Mouse (Mus musculus) G1E (cell line): ENCODE data around the gene Zbed4. TPM values are rescaled to one million over a fixed set of nuclear protein-coding genes. Genes with fewer than 3 reads are reported as not detected.

ENCODE experiments used
- ATAC-seq: 2 replicates; pipeline ENCODE4 v1.8.0; 2016; ENCODE audit warnings: mild to moderate bottlenecking; ENCODE audit not compliant: insufficient number of reproducible peaks, poor library complexity, low FRiP score, severe bottlenecking; ENCODE audit errors: extremely low read depth
- DNase-seq: peaks from one replicate; pipeline ENCODE4 v3.0.0; 2012; ENCODE audit warnings: low spot score
- H3K27me3 ChIP-seq: 2 replicates; pipeline ENCODE4 v1.6.1; 2012; ENCODE audit warnings: mild to moderate bottlenecking, low read length, inconsistent platforms; ENCODE audit not compliant: insufficient read depth
- H3K36me3 ChIP-seq: replicated peaks from 2 replicates; pipeline ENCODE3; 2012; ENCODE audit warnings: mild to moderate bottlenecking, inconsistent platforms
- H3K4me1 ChIP-seq: 2 replicates; pipeline ENCODE4 v1.6.1; 2012; ENCODE audit warnings: low read depth, low read length, inconsistent platforms, mixed read lengths; ENCODE audit not compliant: insufficient read depth
- H3K4me3 ChIP-seq: 2 replicates; pipeline ENCODE4 v1.5.1; 2012; ENCODE audit warnings: low read depth, mild to moderate bottlenecking, inconsistent platforms, low read length, moderate library complexity, mixed read lengths
- H3K9me3 ChIP-seq: replicated peaks from 2 replicates; pipeline ENCODE4 v1.6.1; 2012; ENCODE audit warnings: inconsistent platforms
- CTCF ChIP-seq: IDR thresholded peaks from 2 replicates; pipeline ENCODE4 v1.5.1; 2012; ENCODE audit warnings: low read depth, low read length, inconsistent platforms, mixed read lengths
- GATA1 ChIP-seq: IDR thresholded peaks from 2 replicates; pipeline ENCODE4 v1.6.1; 2012; ENCODE audit warnings: borderline replicate concordance, low read length, inconsistent platforms, mixed read lengths
- GATA2 ChIP-seq: IDR thresholded peaks from 2 replicates; pipeline ENCODE4 v1.6.1; 2012; ENCODE audit warnings: low read depth, low read length, inconsistent platforms, borderline replicate concordance
- POLR2AphosphoS5 ChIP-seq: IDR thresholded peaks from 2 replicates; pipeline ENCODE4 v1.6.1; 2012; ENCODE audit warnings: low read depth, low read length, inconsistent platforms; ENCODE audit not compliant: insufficient replicate concordance
- TAL1 ChIP-seq: conservative IDR thresholded peaks from 2 replicates; pipeline ENCODE4 v1.6.1; 2012; ENCODE audit warnings: low read depth, low read length, inconsistent platforms, mixed read lengths
- polyA plus RNA-seq: library from polyadenylated mRNA; stranded (reverse); fragments of >175 nt; gene quantifications from 2 replicates; pipeline ENCODE4 v1.2.3, GENCODE M21; 2012
- total RNA-seq, 2 experiments: library from RNA; stranded (forward) in 1 of 2; stranded (reverse) in 1 of 2; fragments of 200-1000 nt in 1 of 2; fragments of >200 nt in 1 of 2; fragmentation: Nextera tagmentation in 1 of 2; gene quantifications; 2 replicates each; pipeline ENCODE4 v1.2.3; 2014 to 2017

Zbed4 gene
- total and polyA plus RNA-seq, 3 experiments = 11.0 to 40.8 (median 37.2) TPM

DNA sequence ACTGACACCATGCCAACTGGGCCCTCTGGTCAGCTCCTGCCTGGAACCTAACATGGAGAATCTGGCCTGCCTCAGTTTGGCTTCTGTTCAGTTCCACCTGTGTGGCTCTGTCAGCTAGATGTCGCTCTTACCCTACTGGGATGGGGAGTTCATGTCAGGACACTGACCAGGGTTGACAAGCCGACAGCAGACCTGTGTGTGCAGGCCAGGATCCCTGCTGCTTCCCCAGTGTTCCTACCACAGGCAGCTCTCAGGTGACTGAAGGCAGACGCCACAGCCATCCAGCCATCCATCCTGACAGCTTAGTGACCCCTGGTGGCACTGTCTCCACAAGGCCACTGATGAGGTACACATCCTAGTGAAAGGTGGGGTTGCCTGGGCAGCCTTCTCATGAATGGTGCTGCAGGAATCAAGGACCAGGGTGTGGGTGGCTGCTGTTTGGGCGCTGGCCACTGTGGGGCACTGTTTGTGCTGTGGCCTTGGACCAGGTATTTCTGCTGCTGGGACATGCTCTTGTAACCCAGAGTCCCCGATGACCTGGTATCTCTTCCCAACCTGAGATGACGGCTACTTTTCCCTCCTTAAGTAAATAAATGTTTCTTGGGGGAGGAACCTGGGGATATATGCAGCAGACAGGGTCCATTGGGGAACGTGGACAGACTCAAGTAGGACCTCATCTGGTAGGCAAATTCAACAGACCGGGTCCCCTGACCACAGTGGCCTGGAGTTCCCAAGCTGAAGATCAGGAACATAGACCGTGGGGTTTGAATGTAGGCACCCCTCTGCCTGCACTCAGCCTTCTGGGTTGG lies 76.7 kb downstream of the Zbed4 start:
- Histone ChIP-seq H3K9me3 (no peaks in the 10 kb centered on the region), H3K36me3 (peaks cover 49% of the 10 kb centered on the region), H3K4me1 (peaks cover 10% of the 10 kb centered on the region), H3K4me3 (no peak overlapping the region), H3K27me3 (peaks cover 20% of the 10 kb centered on the region)
- DNase-seq = peak; percentile 13
- ATAC-seq = peak; percentile 61
- no peak for TF ChIP-seq TAL1
- TF ChIP-seq GATA2 = no peak
- TF ChIP-seq POLR2AphosphoS5 = no peak
- no peak for TF ChIP-seq GATA1
- no peak; the same call in 1 of the 2 replicates for TF ChIP-seq CTCF

DNA sequence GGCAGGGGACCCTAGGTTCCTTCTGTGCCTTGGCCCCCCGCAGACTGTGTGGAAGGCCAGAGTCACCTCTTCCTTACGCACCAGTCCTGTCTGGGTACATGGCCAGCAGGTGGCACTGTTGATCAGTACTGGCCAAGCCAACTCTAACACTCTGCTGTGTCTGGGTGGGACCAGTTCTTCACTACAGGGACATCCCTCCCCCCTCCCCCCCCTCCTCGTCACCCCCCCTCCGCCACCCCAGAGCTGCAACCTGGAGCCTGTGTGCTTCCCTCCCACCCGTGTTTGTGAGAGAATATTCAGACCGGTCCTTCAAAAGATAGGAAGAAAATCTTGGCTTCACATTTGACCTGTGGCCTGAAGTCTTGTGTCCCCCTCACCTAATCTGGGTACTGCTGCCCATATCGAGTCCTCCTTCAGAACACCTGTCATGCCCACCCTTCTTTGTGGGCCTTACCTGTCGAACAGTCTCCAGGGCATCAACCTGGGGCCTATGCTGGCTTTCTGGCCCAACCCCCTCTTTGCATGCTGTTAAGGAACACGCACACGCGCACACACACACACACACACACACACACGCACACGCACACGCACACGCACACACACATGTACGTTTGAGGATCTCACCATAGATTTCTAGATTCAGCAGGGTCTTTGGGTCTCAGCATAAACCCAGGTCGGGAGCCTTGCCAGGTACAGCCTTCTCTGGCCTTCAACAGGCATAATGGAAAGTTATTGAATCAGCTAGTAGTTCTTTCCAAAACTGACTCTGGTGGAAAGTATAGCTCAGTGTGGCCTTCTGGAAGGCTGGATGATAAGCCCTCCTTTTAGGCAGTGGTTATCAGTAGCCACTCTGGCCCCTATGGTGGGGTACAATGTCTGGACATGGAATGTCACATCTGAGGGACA lies 77.6 kb downstream of the Zbed4 start:
- no peak overlapping the region for H3K4me3 ChIP-seq
- peak; percentile 71 for DNase-seq
- H3K4me1 ChIP-seq = peaks cover 10% of the 10 kb centered on the region
- no peaks in the 10 kb centered on the region for H3K9me3 ChIP-seq
- ATAC-seq = peak; percentile 75
- TF ChIP-seq CTCF = peak; percentile 57; the same call in 1 of the 2 replicates
- no peak for TF ChIP-seq POLR2AphosphoS5
- TF ChIP-seq GATA2 = no peak
- peaks cover 41% of the 10 kb centered on the region for H3K36me3 ChIP-seq
- H3K27me3 ChIP-seq = peaks cover 20% of the 10 kb centered on the region

GRCm38 (mm10) chr15:88829791-88830440 lies 78.5 kb downstream of the Zbed4 start:
- no peak for DNase-seq
- H3K36me3 ChIP-seq = peaks cover 32% of the 10 kb centered on the region
- TF ChIP-seq POLR2AphosphoS5 = no peak
- no peak for TF ChIP-seq TAL1
- TF ChIP-seq GATA1 = no peak
- no peak for TF ChIP-seq GATA2
- TF ChIP-seq CTCF = no peak
- H3K4me1 ChIP-seq = peaks cover 10% of the 10 kb centered on the region
- peaks cover 20% of the 10 kb centered on the region for H3K27me3 ChIP-seq
- ATAC-seq = no peak
- H3K4me3 ChIP-seq = no peak overlapping the region
- H3K9me3 ChIP-seq = no peaks in the 10 kb centered on the region

GRCm38 (mm10) chr15:88830696-88831095 lies 79.2 kb downstream of the Zbed4 start:
- Histone ChIP-seq H3K36me3 (peaks cover 24% of the 10 kb centered on the region), H3K9me3 (no peaks in the 10 kb centered on the region), H3K4me3 (no peak overlapping the region), H3K27me3 (peaks cover 20% of the 10 kb centered on the region), H3K4me1 (peaks cover 10% of the 10 kb centered on the region)
- DNase-seq (no peak), ATAC-seq (no peak)
- no peak for TF ChIP-seq CTCF
- no peak for TF ChIP-seq POLR2AphosphoS5
- TF ChIP-seq GATA2 = no peak

GRCm38 (mm10) chr15:88831482-88831881 lies 80.0 kb downstream of the Zbed4 start:
- DNase-seq = no peak
- Histone ChIP-seq H3K27me3 (peaks cover 20% of the 10 kb centered on the region), H3K36me3 (peaks cover 16% of the 10 kb centered on the region), H3K4me3 (no peak overlapping the region), H3K9me3 (no peaks in the 10 kb centered on the region), H3K4me1 (peaks cover 10% of the 10 kb centered on the region)
- TF ChIP-seq GATA1 (no peak), CTCF (no peak), GATA2 (no peak), TAL1 (no peak), POLR2AphosphoS5 (no peak)
- ATAC-seq = no peak

- ATAC-seq = no peak
- DNase-seq = no peak
- H3K9me3 ChIP-seq = no peaks in the 10 kb centered on the region
- H3K36me3 ChIP-seq = peaks cover 6% of the 10 kb centered on the region
- H3K27me3 ChIP-seq = peaks cover 28% of the 10 kb centered on the region
- TF ChIP-seq GATA2 (no peak), TAL1 (no peak), CTCF (no peak), POLR2AphosphoS5 (no peak), GATA1 (no peak)
- H3K4me1 ChIP-seq = peaks cover 14% of the 10 kb centered on the region
- H3K4me3 ChIP-seq = no peak overlapping the region
Measured at GRCm38 (mm10) chr15:88832536-88832935, 81.1 kb downstream of the Zbed4 start.

Other genes starting within 250 kb of the Zbed4 start
- gene Zdhhc25, start 151.4 kb upstream of the Zbed4 start, total RNA-seq (2014; fragmentation: Nextera tagmentation) = not detected in 2 replicates
- gene Zdhhc25, start 151.4 kb upstream of the Zbed4 start, total RNA-seq (2017) = 0.06 and 0.16 TPM in 2 replicates
- gene Zdhhc25, start 151.4 kb upstream of the Zbed4 start, polyA plus RNA-seq = not detected in 2 replicates
- gene Brd1, start 17.4 kb upstream of the Zbed4 start, total RNA-seq (2014; fragmentation: Nextera tagmentation) = 52.4 and 59.4 TPM in 2 replicates
- 51.8 and 64.0 TPM in 2 replicates for gene Brd1, start 17.4 kb upstream of the Zbed4 start, total RNA-seq (2017)
- 38.6 and 49.8 TPM in 2 replicates for gene Brd1, start 17.4 kb upstream of the Zbed4 start, polyA plus RNA-seq
- gene Alg12, start 67.7 kb downstream of the Zbed4 start, total RNA-seq (2014; fragmentation: Nextera tagmentation) = 18.1 and 24.0 TPM in 2 replicates
- 7.0 and 7.8 TPM in 2 replicates for gene Alg12, start 67.7 kb downstream of the Zbed4 start, total RNA-seq (2017)
- gene Alg12, start 67.7 kb downstream of the Zbed4 start, polyA plus RNA-seq = 2.7 and 4.8 TPM in 2 replicates
- gene Creld2, start 68.0 kb downstream of the Zbed4 start, total RNA-seq (2014; fragmentation: Nextera tagmentation) = 8.5 and 10.8 TPM in 2 replicates
- gene Creld2, start 68.0 kb downstream of the Zbed4 start, total RNA-seq (2017) = 25.8 and 26.7 TPM in 2 replicates
- 12.3 and 16.5 TPM in 2 replicates for gene Creld2, start 68.0 kb downstream of the Zbed4 start, polyA plus RNA-seq
- gene Pim3, start 110.5 kb downstream of the Zbed4 start, total RNA-seq (2014; fragmentation: Nextera tagmentation) = 2.1 and 5.3 TPM in 2 replicates
- gene Pim3, start 110.5 kb downstream of the Zbed4 start, total RNA-seq (2017) = 3.4 and 3.7 TPM in 2 replicates
- gene Pim3, start 110.5 kb downstream of the Zbed4 start, polyA plus RNA-seq = 6.0 and 6.8 TPM in 2 replicates
- not detected in 2 replicates for gene Ttll8, start 202.8 kb downstream of the Zbed4 start, total RNA-seq (2014; fragmentation: Nextera tagmentation)
- 0.49 TPM in 1 of 2 replicates, not detected in the other for gene Ttll8, start 202.8 kb downstream of the Zbed4 start, total RNA-seq (2017)
- gene Ttll8, start 202.8 kb downstream of the Zbed4 start, polyA plus RNA-seq = not detected in 2 replicates
- not detected in 2 replicates for gene Mlc1, start 227.3 kb downstream of the Zbed4 start, total RNA-seq (2014; fragmentation: Nextera tagmentation)
- gene Mlc1, start 227.3 kb downstream of the Zbed4 start, total RNA-seq (2017) = 0.11 TPM in 1 of 2 replicates, not detected in the other
- gene Mlc1, start 227.3 kb downstream of the Zbed4 start, polyA plus RNA-seq = not detected in 2 replicates
- gene Mov10l1, start 231.2 kb downstream of the Zbed4 start, total RNA-seq (2014; fragmentation: Nextera tagmentation) = not detected in 2 replicates
- gene Mov10l1, start 231.2 kb downstream of the Zbed4 start, total RNA-seq (2017) = not detected in 2 replicates
- not detected in 2 replicates for gene Mov10l1, start 231.2 kb downstream of the Zbed4 start, polyA plus RNA-seq